Mouse (Mus musculus): ENCODE measurements around the gene Castor2. TPM values are rescaled to one million over a fixed set of nuclear protein-coding genes. Genes with fewer than 3 reads are reported as not detected.

Castor2 gene
- total and polyA plus RNA-seq, 2 experiments from 2014 or later: 19.3 to 21.9 TPM

GRCm38 (mm10) chr5:134136022-134136421 is 36.5 kb downstream of the Castor2 start:
- Histone ChIP-seq H3K4me2 (ENCODE audit: low read depth) (no peak overlapping the region), H3K4me1 (ENCODE audit: insufficient read depth) (no peaks in the 10 kb centered on the region), H3K9ac (no peak overlapping the region), H3K27me3 (ENCODE audit: insufficient read depth, low read length) (no peaks in the 10 kb centered on the region), H3K27ac (ENCODE audit: low read depth, low read length) (no peak overlapping the region), H3K9me3 (ENCODE audit: low read length) (no peaks in the 10 kb centered on the region), H3K4me3 (ENCODE audit: low read depth, low read length) (no peak overlapping the region), H3K36me3 (ENCODE audit: insufficient read depth) (peaks cover 66% of the 10 kb centered on the region)
- no peak for ATAC-seq
- TF ChIP-seq CTCF (IDR thresholded peaks at IDR 0.05; ENCODE audit: low read depth): no peak
- WGBS: 97% methylated on average over 12 of the region's 12 CpGs
- DNase-seq: no peak

GRCm38 (mm10) chr5:134137933-134138332 is 38.4 kb downstream of the Castor2 start:
- Histone ChIP-seq H3K9ac (no peak overlapping the region), H3K4me1 (ENCODE audit: insufficient read depth) (no peaks in the 10 kb centered on the region), H3K36me3 (ENCODE audit: insufficient read depth) (peaks cover 84% of the 10 kb centered on the region), H3K4me2 (ENCODE audit: low read depth) (no peak overlapping the region), H3K9me3 (ENCODE audit: low read length) (no peaks in the 10 kb centered on the region), H3K4me3 (ENCODE audit: low read depth, low read length) (no peak overlapping the region), H3K27ac (ENCODE audit: low read depth, low read length) (no peak overlapping the region), H3K27me3 (ENCODE audit: insufficient read depth, low read length) (no peaks in the 10 kb centered on the region)
- DNase-seq (no peak), ATAC-seq (no peak)
- WGBS: 91% methylated on average over 5 of the region's 5 CpGs
- no peak for TF ChIP-seq CTCF (IDR thresholded peaks at IDR 0.05; ENCODE audit: low read depth)

GRCm38 (mm10) chr5:134139429-134139828 is 39.9 kb downstream of the Castor2 start:
- 0 out of 2 replicates have a peak, but pooled peaks have one; percentile 5 for TF ChIP-seq CTCF (IDR thresholded peaks at IDR 0.05; ENCODE audit: low read depth)
- DNase-seq: no peak
- Histone ChIP-seq H3K4me2 (ENCODE audit: low read depth) (no peak overlapping the region), H3K4me3 (ENCODE audit: low read depth, low read length) (no peak overlapping the region), H3K4me1 (ENCODE audit: insufficient read depth) (no peaks in the 10 kb centered on the region), H3K9me3 (ENCODE audit: low read length) (no peaks in the 10 kb centered on the region), H3K36me3 (ENCODE audit: insufficient read depth) (peaks cover 94% of the 10 kb centered on the region), H3K27ac (ENCODE audit: low read depth, low read length) (no peak overlapping the region), H3K9ac (no peak overlapping the region), H3K27me3 (ENCODE audit: insufficient read depth, low read length) (no peaks in the 10 kb centered on the region)
- WGBS: 88% methylated on average over 6 of the region's 6 CpGs
- no peak for ATAC-seq

GRCm38 (mm10) chr5:134141236-134141635 is 41.7 kb downstream of the Castor2 start:
- no peak for ATAC-seq
- no peak for DNase-seq
- Histone ChIP-seq H3K27ac (ENCODE audit: low read depth, low read length) (no peak overlapping the region), H3K4me3 (ENCODE audit: low read depth, low read length) (no peak overlapping the region), H3K36me3 (ENCODE audit: insufficient read depth) (peaks cover 82% of the 10 kb centered on the region), H3K4me2 (ENCODE audit: low read depth) (no peak overlapping the region), H3K4me1 (ENCODE audit: insufficient read depth) (no peaks in the 10 kb centered on the region), H3K9ac (no peak overlapping the region), H3K9me3 (ENCODE audit: low read length) (no peaks in the 10 kb centered on the region), H3K27me3 (ENCODE audit: insufficient read depth, low read length) (no peaks in the 10 kb centered on the region)
- WGBS: 74% methylated on average over 7 of the region's 7 CpGs
- no peak for TF ChIP-seq CTCF (IDR thresholded peaks at IDR 0.05; ENCODE audit: low read depth)

- WGBS: 89% methylated on average over 11 of the region's 11 CpGs
- no peak for ATAC-seq
- H3K36me3 ChIP-seq (ENCODE audit: insufficient read depth): peaks cover 70% of the 10 kb centered on the region
Measured at GRCm38 (mm10) chr5:134142381-134142780, 42.9 kb downstream of the Castor2 start.

GRCm38 (mm10) chr5:134144986-134145385 is 45.5 kb downstream of the Castor2 start:
- ATAC-seq (no peak), DNase-seq (no peak)
- H3K9ac ChIP-seq: no peak overlapping the region
- WGBS: 95% methylated on average over 8 of the region's 8 CpGs
- H3K4me3 ChIP-seq (ENCODE audit: low read depth, low read length): no peak overlapping the region
- no peak overlapping the region for H3K27ac ChIP-seq (ENCODE audit: low read depth, low read length)
- H3K36me3 ChIP-seq (ENCODE audit: insufficient read depth): peaks cover 67% of the 10 kb centered on the region
- no peaks in the 10 kb centered on the region for H3K27me3 ChIP-seq (ENCODE audit: insufficient read depth, low read length)
- no peaks in the 10 kb centered on the region for H3K9me3 ChIP-seq (ENCODE audit: low read length)
- H3K4me1 ChIP-seq (ENCODE audit: insufficient read depth): no peaks in the 10 kb centered on the region
- H3K4me2 ChIP-seq (ENCODE audit: low read depth): no peak overlapping the region
- no peak for TF ChIP-seq CTCF (IDR thresholded peaks at IDR 0.05; ENCODE audit: low read depth)

More at GRCm38 (mm10) chr5:134142381-134142780, 42.9 kb downstream of the Castor2 start:
- no peaks in the 10 kb centered on the region for H3K27me3 ChIP-seq (ENCODE audit: insufficient read depth, low read length)
- no peak for DNase-seq
- no peak overlapping the region for H3K9ac ChIP-seq
- no peak overlapping the region for H3K27ac ChIP-seq (ENCODE audit: low read depth, low read length)
- H3K4me1 ChIP-seq (ENCODE audit: insufficient read depth): no peaks in the 10 kb centered on the region
- no peak overlapping the region for H3K4me2 ChIP-seq (ENCODE audit: low read depth)
- no peak for TF ChIP-seq CTCF (IDR thresholded peaks at IDR 0.05; ENCODE audit: low read depth)
- no peaks in the 10 kb centered on the region for H3K9me3 ChIP-seq (ENCODE audit: low read length)
- no peak overlapping the region for H3K4me3 ChIP-seq (ENCODE audit: low read depth, low read length)

- no peaks in the 10 kb centered on the region for H3K9me3 ChIP-seq (ENCODE audit: low read length)
- H3K9ac ChIP-seq: no peak overlapping the region
- DNase-seq: no peak
- peaks cover 59% of the 10 kb centered on the region for H3K36me3 ChIP-seq (ENCODE audit: insufficient read depth)
- no peak overlapping the region for H3K4me3 ChIP-seq (ENCODE audit: low read depth, low read length)
- no peak for ATAC-seq
- H3K4me1 ChIP-seq (ENCODE audit: insufficient read depth): no peaks in the 10 kb centered on the region
- H3K27me3 ChIP-seq (ENCODE audit: insufficient read depth, low read length): no peaks in the 10 kb centered on the region
- H3K27ac ChIP-seq (ENCODE audit: low read depth, low read length): no peak overlapping the region
- TF ChIP-seq CTCF (IDR thresholded peaks at IDR 0.05; ENCODE audit: low read depth): no peak
- no peak overlapping the region for H3K4me2 ChIP-seq (ENCODE audit: low read depth)
- WGBS: 92% methylated on average over 10 of the region's 10 CpGs
Measured at GRCm38 (mm10) chr5:134147194-134147753, 47.8 kb downstream of the Castor2 start.
